In the genomic region with DNA sequence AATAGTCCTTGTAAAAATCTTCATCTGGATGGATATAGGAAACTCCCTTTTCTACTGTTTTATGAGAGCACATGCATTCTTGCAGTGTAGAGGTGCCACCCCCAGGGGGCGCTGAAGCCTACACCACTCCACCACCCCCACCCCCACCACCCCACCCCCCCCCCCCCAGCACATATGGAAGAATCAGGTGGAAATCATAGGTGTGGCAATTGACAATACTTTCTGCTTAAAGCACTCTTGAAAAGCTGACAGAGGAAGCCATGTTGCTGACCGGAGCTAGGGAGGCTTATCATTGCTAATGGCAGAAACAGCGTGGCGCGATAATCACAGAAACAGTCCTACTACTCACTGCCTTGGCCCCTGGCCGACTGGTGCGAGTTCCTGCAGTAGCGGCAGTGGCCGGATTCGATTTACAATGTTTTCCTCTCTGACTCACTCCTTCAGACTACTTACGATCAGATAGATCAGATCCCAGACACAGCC, we compare ENCODE assay signal across 8 mouse cellular contexts.
DNase-seq lines count a peak whose midpoint lies in the region; ATAC-seq and TF ChIP-seq lines count a peak whose summit lies in the region.

No protein-coding gene starts in this region.

- WGBS in liver, embryonic 15.5 days (ENCODE audit: insufficient replicate concordance) = 23% methylated on average over 11 of the region's 11 CpGs

- peak; percentile 37 for DNase-seq in layer of hippocampus, adult 11-12 months (ENCODE audit: low spot score)
- DNase-seq in layer of hippocampus, postnatal 36 days = no peak
- DNase-seq in ES-CJ7 (ENCODE audit: low read depth, low spot score) = peak; percentile 25
- peak; percentile 34 for DNase-seq in induced T-regulatory cell, adult 2 months (ENCODE audit: low read depth)
- no peak for DNase-seq in retina, embryonic 14.5 days (ENCODE audit: low spot score)

- H3K4me1 ChIP-seq in embryonic fibroblast, embryonic 13.5 days (ENCODE audit: control insufficient read depth, insufficient read depth, low read length) = 0 out of 2 replicates have a peak, but pooled peaks cover 2% of the 10 kb centered on the region
- 0 out of 2 replicates have a peak, but pooled peaks cover under 1% of the 10 kb centered on the region for H3K4me1 ChIP-seq in liver, embryonic 15.5 days (replicated peaks)

- H3K9me3 ChIP-seq in liver, embryonic 15.5 days (replicated peaks) = no peaks in the 10 kb centered on the region

- no peak for ATAC-seq in liver, embryonic 15.5 days (ENCODE audit: insufficient read depth)
- ATAC-seq in cerebellum, adult (ENCODE audit: insufficient number of reproducible peaks, low FRiP score, low TSS enrichment) = no peak

- H3K36me3 ChIP-seq in liver, embryonic 15.5 days (replicated peaks) = no peaks in the 10 kb centered on the region

- peak overlapping the region; percentile 27; the same call in 1 of the 2 replicates for H3K4me2 ChIP-seq in liver, embryonic 15.5 days

- H3K9ac ChIP-seq in liver, embryonic 15.5 days = no peak overlapping the region

- no peak overlapping the region for H3K27ac ChIP-seq in embryonic fibroblast, embryonic 13.5 days (ENCODE audit: insufficient read depth, low read length)
- H3K27ac ChIP-seq in liver, embryonic 15.5 days (replicated peaks) = no peak overlapping the region

- no peaks in the 10 kb centered on the region for H3K27me3 ChIP-seq in liver, embryonic 15.5 days

- no peak for TF ChIP-seq POLR2A in embryonic fibroblast, embryonic 13.5 days (IDR thresholded peaks at IDR 0.05; ENCODE audit: low read depth, low read length)

- TF ChIP-seq CTCF in embryonic fibroblast, embryonic 13.5 days (IDR thresholded peaks at IDR 0.05; ENCODE audit: borderline replicate concordance, insufficient read depth, low read length) = peak; percentile 12; the same call in 1 of the 2 replicates

- no peak overlapping the region for H3K4me3 ChIP-seq in embryonic fibroblast, embryonic 13.5 days (ENCODE audit: insufficient read depth, low read length)
- no peak overlapping the region for H3K4me3 ChIP-seq in liver, embryonic 15.5 days (replicated peaks)

Comparison
In these comparisons a context has a peak if more than half of its experiments do, and no peak if none do; other contexts are left out.
1. DNase-seq: peak in layer of hippocampus, adult 11-12 months (single experiment), ES-CJ7 (single experiment) and induced T-regulatory cell, adult 2 months (single experiment); none in layer of hippocampus, postnatal 36 days (0 of 2) and retina, embryonic 14.5 days (single experiment).